Mouse (Mus musculus) limb, embryonic 15.5 days (tissue): ENCODE measurements around the gene Spag17. TPM values are rescaled to one million over a fixed set of nuclear protein-coding genes. Genes with fewer than 3 reads are reported as not detected.
"Not testable (repeated sequence)": the region's sequence is repeated elsewhere in the genome, so short reads cannot be mapped to it uniquely, and the experiment has no call there.

Source experiments
- ATAC-seq: fragments of 200-750 bp; cut with Nextera tagmentation; 2 replicates; pipeline ENCODE4 v1.8.0; 2017; ENCODE audit warnings: low read depth, moderate TSS enrichment; ENCODE audit not compliant: insufficient number of reproducible peaks, low FRiP score, low TSS enrichment
- H3K27ac ChIP-seq: fragments of 300-500 bp; sonication (generic); 2 replicates; pipeline ENCODE4 v1.5.1; 2015; ENCODE audit warnings: moderate library complexity, mild to moderate bottlenecking, inconsistent platforms
- H3K27me3 ChIP-seq: fragments of 300-500 bp; sonication (generic); 2 replicates; pipeline ENCODE4 v1.6.1; 2015; ENCODE audit warnings: inconsistent platforms
- H3K36me3 ChIP-seq: fragments of 300-500 bp; sonication (generic); 2 replicates; pipeline ENCODE4 v1.6.1; 2015; ENCODE audit warnings: inconsistent platforms
- H3K4me1 ChIP-seq: fragments of 300-500 bp; sonication (generic); 2 replicates; pipeline ENCODE4 v1.6.1; 2015; ENCODE audit warnings: inconsistent platforms
- H3K4me2 ChIP-seq: fragments of 300-500 bp; sonication (generic); 2 replicates; pipeline ENCODE4 v1.6.1; 2015; ENCODE audit warnings: mild to moderate bottlenecking, inconsistent platforms
- H3K4me3 ChIP-seq: fragments of 300-500 bp; sonication (generic); 2 replicates; pipeline ENCODE4 v1.5.1; 2015; ENCODE audit warnings: mild to moderate bottlenecking, inconsistent platforms
- H3K9ac ChIP-seq: fragments of 300-500 bp; sonication (generic); 2 replicates; pipeline ENCODE4 v1.6.1; 2015; ENCODE audit warnings: inconsistent platforms
- H3K9me3 ChIP-seq: fragments of 300-500 bp; sonication (generic); 2 replicates; pipeline ENCODE4 v1.6.1; 2016; ENCODE audit warnings: inconsistent platforms
- WGBS: fragments of 180-500 bp; shearing (Covaris S2); methylation state at CpG from one replicate; pipeline ENCODE4 v1.1.7; 2015; 5-methylcytosine and 5-hydroxymethylcytosine counted together
- polyA plus RNA-seq: library from polyadenylated mRNA; unstranded; fragments of >200 nt; fragmentation: Nextera tagmentation; extraction: Ambion mirVana; gene quantifications from 2 replicates; pipeline ENCODE4 v1.2.1, GENCODE M21; 2015

The Spag17 gene
- polyA plus RNA-seq, result 0.42 and 0.81 TPM in 2 replicates

GRCm38 (mm10) chr3:99885187-99885811, at the start of gene Spag17:
Gene Spag17, plus strand, starts transcription at chr3:99885406.
- 32% methylated on average over 16 of the region's 16 CpGs for WGBS
- no peak within 1 kb of the TSS for H3K4me2 ChIP-seq
- H3K9ac ChIP-seq, result no peak within 1 kb of the TSS

DNA sequence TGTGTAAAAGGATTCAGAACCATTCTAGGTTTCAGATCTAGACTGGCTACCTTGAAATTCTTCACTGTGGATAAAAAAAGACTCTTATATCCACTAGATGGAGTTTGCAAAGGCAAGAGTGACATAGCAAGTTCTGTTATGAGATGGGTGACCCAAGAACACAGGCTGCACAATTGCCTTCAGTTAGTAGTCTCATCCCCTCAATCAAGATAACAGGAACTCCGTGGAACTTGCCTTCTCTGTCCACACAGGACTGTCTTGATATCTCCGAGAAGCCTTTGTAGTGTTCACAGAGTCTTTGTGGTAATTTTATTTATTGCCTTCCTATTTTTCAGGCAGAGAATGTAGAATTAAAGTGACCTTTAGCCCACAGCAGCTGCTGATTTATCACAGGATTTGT, 42.9 kb upstream of the Spag17 start:
- no peak for ATAC-seq
- no peaks in the 10 kb centered on the region for H3K9me3 ChIP-seq
- H3K9ac ChIP-seq, result no peak overlapping the region
- no peaks in the 10 kb centered on the region for H3K36me3 ChIP-seq
- peak overlapping the region; percentile 40; the same call in 1 of the 2 replicates for H3K27ac ChIP-seq
- H3K4me1 ChIP-seq, result peaks cover 11% of the 10 kb centered on the region
- H3K4me2 ChIP-seq, result no peak overlapping the region
- H3K4me3 ChIP-seq, result no peak overlapping the region
- 15% methylated on average over 2 of the region's 2 CpGs for WGBS
- H3K27me3 ChIP-seq, result no peaks in the 10 kb centered on the region

More at GRCm38 (mm10) chr3:99885187-99885811, at the start of gene Spag17:
- no peak within 1 kb of the TSS for H3K4me3 ChIP-seq
- ATAC-seq, result no peak
- no peaks in the 10 kb centered on the region for H3K27me3 ChIP-seq
- no peaks in the 10 kb centered on the region for H3K9me3 ChIP-seq
- no peaks in the 10 kb centered on the region for H3K36me3 ChIP-seq
- H3K27ac ChIP-seq, result no peak within 1 kb of the TSS
- H3K4me1 ChIP-seq, result peaks cover 8% of the 10 kb centered on the region

DNA sequence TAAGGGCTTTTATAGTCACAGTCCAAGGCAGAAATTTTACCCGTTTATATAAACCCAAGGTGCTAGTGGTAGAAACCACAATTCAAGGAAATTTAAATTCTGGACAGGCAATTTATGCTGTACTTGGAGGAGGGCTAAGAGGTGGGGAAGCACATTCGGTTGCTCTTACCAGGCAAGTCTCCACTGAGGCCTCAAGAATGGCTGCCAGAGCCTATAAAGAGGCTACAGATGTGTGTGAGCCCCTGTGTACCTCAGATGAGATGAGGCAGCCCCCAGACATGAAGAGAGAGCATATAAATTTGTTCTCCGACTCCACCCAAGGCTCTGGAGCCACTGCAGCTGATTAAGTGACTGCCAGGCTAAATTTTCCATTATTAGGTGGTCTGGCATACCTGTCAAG, 42.4 kb upstream of the Spag17 start:
- no peaks in the 10 kb centered on the region for H3K27me3 ChIP-seq
- ATAC-seq, result peak; percentile 85
- no peak overlapping the region for H3K4me2 ChIP-seq
- no peak overlapping the region for H3K4me3 ChIP-seq
- H3K9me3 ChIP-seq, result no peaks in the 10 kb centered on the region
- no peak overlapping the region for H3K9ac ChIP-seq
- H3K36me3 ChIP-seq, result no peaks in the 10 kb centered on the region
- H3K27ac ChIP-seq, result peak overlapping the region; percentile 57
- peaks cover 11% of the 10 kb centered on the region for H3K4me1 ChIP-seq
- WGBS, result 30% methylated on average over 3 of the region's 3 CpGs

DNA sequence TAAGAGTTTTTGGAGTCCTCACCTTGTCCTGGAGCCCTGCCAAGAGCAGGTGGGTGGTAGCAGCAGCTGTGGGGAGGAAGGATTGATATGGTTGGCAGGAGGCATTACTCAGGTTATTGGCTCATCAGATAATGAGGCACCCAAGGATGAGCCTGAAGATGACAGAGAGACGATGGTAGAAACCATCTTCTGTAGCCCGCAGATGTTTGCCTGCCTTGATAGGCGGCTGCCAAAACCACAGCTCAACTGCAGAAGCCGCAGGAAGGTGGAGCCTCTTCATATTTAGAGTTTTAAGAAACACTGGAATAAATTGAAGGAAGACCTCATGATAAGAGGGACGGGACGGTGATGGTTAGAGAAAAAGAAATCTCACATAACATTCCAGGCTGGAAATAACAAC, 42.0 kb upstream of the Spag17 start:
- no peaks in the 10 kb centered on the region for H3K36me3 ChIP-seq
- H3K4me2 ChIP-seq, result no peak overlapping the region
- no peak overlapping the region for H3K9ac ChIP-seq
- H3K9me3 ChIP-seq, result no peaks in the 10 kb centered on the region
- no peaks in the 10 kb centered on the region for H3K27me3 ChIP-seq
- no peak overlapping the region for H3K4me3 ChIP-seq
- 58% methylated on average over 6 of the region's 6 CpGs for WGBS
- H3K27ac ChIP-seq, result peak overlapping the region; percentile 57
- ATAC-seq, result 0 out of 2 replicates have a peak, but pooled peaks have one; percentile 1
- H3K4me1 ChIP-seq, result peaks cover 11% of the 10 kb centered on the region

GRCm38 (mm10) chr3:99850926-99851325, 34.3 kb upstream of the Spag17 start:
- WGBS, result 76% methylated on average over 7 of the region's 7 CpGs
- Histone ChIP-seq H3K4me1 (no peaks in the 10 kb centered on the region; the same call in 1 of the 2 replicates), H3K4me2 (no peak overlapping the region), H3K4me3 (no peak overlapping the region), H3K27ac (no peak overlapping the region), H3K36me3 (no peaks in the 10 kb centered on the region), H3K9me3 (no peaks in the 10 kb centered on the region), H3K27me3 (no peaks in the 10 kb centered on the region), H3K9ac (no peak overlapping the region)
- no peak for ATAC-seq

DNA sequence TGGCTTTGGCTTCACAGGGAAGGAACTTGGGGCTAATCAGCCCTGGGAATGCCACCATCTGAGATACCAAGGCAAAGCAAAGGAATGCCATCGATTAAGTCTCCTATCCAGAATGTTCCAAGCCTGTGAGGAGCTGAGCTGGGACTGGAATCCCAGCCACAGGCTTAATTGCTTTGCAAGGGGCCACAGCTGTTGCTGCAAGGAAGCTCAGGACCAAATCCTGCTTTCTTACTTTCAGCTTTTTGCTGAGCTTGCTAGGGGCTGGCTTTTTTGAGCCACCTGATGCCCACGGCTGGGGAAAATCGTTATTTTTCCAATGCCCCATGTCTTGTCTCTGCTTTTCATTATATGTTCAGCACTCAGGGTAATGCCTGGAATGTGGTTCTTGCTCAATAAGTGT, 30.6 kb upstream of the Spag17 start:
- Histone ChIP-seq H3K4me2 (no peak overlapping the region), H3K9me3 (no peaks in the 10 kb centered on the region), H3K27ac (no peak overlapping the region), H3K9ac (no peak overlapping the region), H3K4me3 (no peak overlapping the region), H3K36me3 (no peaks in the 10 kb centered on the region), H3K4me1 (peaks cover 4% of the 10 kb centered on the region; the same call in 1 of the 2 replicates), H3K27me3 (no peaks in the 10 kb centered on the region)
- ATAC-seq, result no peak
- WGBS, result 31% methylated on average over 3 of the region's 3 CpGs

DNA sequence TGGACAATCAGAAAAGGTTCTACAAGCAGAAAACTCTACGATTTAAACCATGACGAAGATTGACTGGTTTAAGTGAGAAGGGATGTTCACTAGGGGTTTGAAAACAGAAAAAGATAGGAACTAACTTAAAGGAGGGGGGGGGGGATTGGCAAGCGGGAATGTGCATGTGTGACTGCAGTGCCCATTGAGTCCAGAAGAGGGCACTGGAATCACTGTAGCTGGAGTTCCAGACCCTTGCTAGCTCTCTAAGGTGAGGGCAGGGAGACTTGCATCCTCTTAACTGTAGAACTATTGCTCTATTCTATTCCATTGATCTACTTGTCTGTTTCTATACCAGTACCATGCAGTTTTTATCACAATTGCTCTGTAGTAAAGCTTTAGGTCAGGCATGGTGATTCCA, 26.3 kb upstream of the Spag17 start:
- H3K9me3 ChIP-seq, result no peaks in the 10 kb centered on the region
- H3K4me2 ChIP-seq, result no peak overlapping the region
- no peak for ATAC-seq
- no peaks in the 10 kb centered on the region for H3K27me3 ChIP-seq
- H3K36me3 ChIP-seq, result no peaks in the 10 kb centered on the region
- no peak overlapping the region for H3K4me3 ChIP-seq
- WGBS, result 77% methylated on average over 3 of the region's 3 CpGs
- peaks cover 4% of the 10 kb centered on the region; the same call in 1 of the 2 replicates for H3K4me1 ChIP-seq
- H3K27ac ChIP-seq, result no peak overlapping the region
- H3K9ac ChIP-seq, result no peak overlapping the region

DNA sequence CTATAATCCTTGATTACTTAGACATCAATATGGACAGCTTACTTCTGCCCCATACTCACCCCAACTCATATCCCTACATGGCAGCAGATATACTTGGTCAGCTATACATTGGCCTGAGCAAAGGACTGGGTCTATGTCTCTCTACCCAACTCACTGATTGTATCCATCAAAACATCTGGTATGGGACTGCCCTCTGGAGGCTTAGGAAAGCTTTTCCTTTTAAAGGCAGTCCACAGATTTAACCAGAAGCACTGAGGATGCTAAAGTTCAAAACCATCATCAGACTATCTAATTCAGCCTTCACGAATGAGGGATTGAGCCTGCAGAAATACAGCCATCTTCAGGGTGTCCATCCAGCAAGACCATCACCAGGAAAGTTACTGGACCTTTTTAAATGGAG, 20.5 kb upstream of the Spag17 start:
- Histone ChIP-seq H3K4me3 (no peak overlapping the region), H3K36me3 (no peaks in the 10 kb centered on the region), H3K27me3 (no peaks in the 10 kb centered on the region), H3K4me2 (no peak overlapping the region), H3K4me1 (no peaks in the 10 kb centered on the region), H3K9ac (no peak overlapping the region), H3K9me3 (no peaks in the 10 kb centered on the region), H3K27ac (no peak overlapping the region)
- ATAC-seq, result no peak
- 76% methylated on average over 1 of the region's 1 CpGs for WGBS

DNA sequence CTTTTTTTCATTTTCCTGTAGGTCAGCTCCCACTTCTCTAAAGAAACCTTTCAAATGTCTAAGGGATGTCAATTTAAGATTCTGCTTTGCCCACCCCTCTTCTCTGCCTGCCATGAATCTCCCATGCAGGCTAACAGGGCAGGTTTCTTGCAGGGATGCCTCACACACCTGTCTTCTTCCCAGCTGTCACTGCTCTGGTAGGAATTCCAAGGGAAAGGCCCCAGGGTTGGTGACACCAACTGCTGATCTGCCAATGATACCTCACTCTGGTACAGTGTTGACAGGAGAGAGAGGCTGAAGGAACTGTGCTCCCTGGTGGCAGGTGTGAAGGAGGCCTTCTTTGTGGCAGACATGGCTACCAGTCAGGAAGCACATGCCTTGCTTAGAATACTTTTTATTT, 10.1 kb upstream of the Spag17 start:
- Histone ChIP-seq H3K4me1 (no peaks in the 10 kb centered on the region), H3K9me3 (peaks cover 4% of the 10 kb centered on the region; the same call in 1 of the 2 replicates), H3K4me3 (no peak overlapping the region), H3K36me3 (no peaks in the 10 kb centered on the region), H3K4me2 (no peak overlapping the region), H3K9ac (no peak overlapping the region), H3K27me3 (no peaks in the 10 kb centered on the region), H3K27ac (no peak overlapping the region)
- ATAC-seq, result no peak

DNA sequence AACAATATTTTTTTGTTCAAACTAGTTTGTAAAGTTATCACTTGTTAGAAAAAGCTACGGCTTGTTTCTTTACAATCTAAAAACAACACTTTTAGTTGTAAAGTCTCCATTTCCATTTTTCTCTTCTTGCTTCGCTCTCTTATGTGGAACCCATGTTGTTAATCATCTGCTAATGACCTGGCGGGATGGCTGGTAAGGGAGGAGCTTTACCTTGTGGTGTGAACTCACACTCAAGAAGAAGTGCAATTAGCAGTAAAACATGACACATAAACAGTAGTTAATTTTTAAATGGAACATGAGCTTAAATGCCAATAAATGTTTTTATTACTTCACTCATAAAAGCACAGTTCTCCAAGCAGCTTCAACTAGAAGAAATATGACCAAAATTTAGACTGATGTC, 3.7 kb upstream of the Spag17 start:
- Histone ChIP-seq H3K4me1 (peaks cover 8% of the 10 kb centered on the region), H3K36me3 (no peaks in the 10 kb centered on the region), H3K27ac (no peak overlapping the region), H3K4me3 (no peak overlapping the region), H3K9me3 (no peaks in the 10 kb centered on the region), H3K27me3 (no peaks in the 10 kb centered on the region), H3K4me2 (no peak overlapping the region), H3K9ac (no peak overlapping the region)
- 46% methylated on average over 3 of the region's 3 CpGs for WGBS
- ATAC-seq, result no peak

GRCm38 (mm10) chr3:99883988-99884564, 1.1 kb upstream of the Spag17 start:
- no peak for ATAC-seq
- no peak overlapping the region for H3K4me2 ChIP-seq

DNA sequence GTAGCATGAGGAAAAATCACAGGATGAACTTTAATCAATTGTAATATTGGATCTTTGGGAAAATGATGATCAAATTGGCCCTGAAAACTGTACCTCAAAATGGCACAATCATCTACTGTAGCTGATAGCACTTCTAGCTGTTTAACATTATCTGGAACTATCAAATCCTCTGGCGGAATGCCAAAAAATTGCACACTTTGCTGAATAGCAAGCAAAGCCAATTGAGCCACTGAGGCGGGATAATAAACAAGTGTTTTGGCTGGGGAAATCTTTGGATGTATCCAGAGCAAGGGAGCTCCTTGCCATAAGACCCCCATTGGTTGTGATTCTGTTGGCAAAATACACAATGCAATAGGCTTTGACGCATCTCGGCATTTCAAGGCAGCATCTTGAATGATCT, 9.5 kb downstream of the Spag17 start:
- not testable (repeated sequence) for H3K27me3 ChIP-seq, H3K4me2 ChIP-seq, H3K4me3 ChIP-seq, H3K27ac ChIP-seq, H3K36me3 ChIP-seq, H3K9me3 ChIP-seq, H3K4me1 ChIP-seq, ATAC-seq, H3K9ac ChIP-seq
- 96% methylated on average over 4 of the region's 4 CpGs for WGBS

More at GRCm38 (mm10) chr3:99883988-99884564, 1.1 kb upstream of the Spag17 start:
- H3K36me3 ChIP-seq, result no peaks in the 10 kb centered on the region
- no peaks in the 10 kb centered on the region for H3K27me3 ChIP-seq
- H3K4me3 ChIP-seq, result no peak overlapping the region
- H3K27ac ChIP-seq, result no peak overlapping the region
- no peak overlapping the region for H3K9ac ChIP-seq
- 75% methylated on average over 6 of the region's 6 CpGs for WGBS
- H3K4me1 ChIP-seq, result peaks cover 8% of the 10 kb centered on the region
- H3K9me3 ChIP-seq, result no peaks in the 10 kb centered on the region
